Mouse (Mus musculus): ENCODE measurements around the gene Nelfcd.

Gene Nelfcd

DNA sequence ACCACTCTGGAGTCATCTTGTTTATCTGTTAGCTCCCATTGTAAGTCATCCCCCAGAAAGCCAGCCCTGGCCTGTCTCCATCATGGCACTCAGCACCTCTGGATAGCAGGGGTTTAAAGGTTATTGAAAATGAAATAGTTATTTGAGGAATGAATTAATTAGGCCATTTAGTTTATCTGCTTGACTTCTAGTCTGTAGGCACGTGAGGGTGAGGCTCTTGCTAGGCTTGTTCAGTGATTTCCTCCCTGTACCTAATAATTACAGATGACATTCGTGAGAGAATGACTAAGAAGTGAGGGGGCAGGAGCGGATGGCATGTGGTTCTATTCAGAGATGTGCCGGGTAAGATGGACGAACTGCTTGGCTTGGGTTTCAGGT lies 57.9 kb downstream of the Nelfcd start:
- DNase-seq (ENCODE audit: low read depth, low spot score): no peak

All from forelimb bud, embryonic 11.5 days (tissue).